Mouse (Mus musculus): ENCODE data around the gene Cd6. TPM values are rescaled to one million over a fixed set of nuclear protein-coding genes. Genes with fewer than 3 reads are reported as not detected.

Cd6 gene
- total RNA-seq, 2 experiments from 2014 or later: 0.13 TPM; not detected in 1

GRCm38 (mm10) chr19:10801906-10802305 is 28.0 kb downstream of the Cd6 start:
- DNase-seq: no peak

- no peak for DNase-seq
Observed at GRCm38 (mm10) chr19:10801070-10801469, 28.8 kb downstream of the Cd6 start.

GRCm38 (mm10) chr19:10799155-10799554 is 30.7 kb downstream of the Cd6 start:
- DNase-seq: no peak

GRCm38 (mm10) chr19:10798576-10798975 is 31.3 kb downstream of the Cd6 start:
- DNase-seq: no peak

GRCm38 (mm10) chr19:10794916-10795315 is 34.9 kb downstream of the Cd6 start:
- no peak for DNase-seq

GRCm38 (mm10) chr19:10793044-10793443 is 36.8 kb downstream of the Cd6 start:
- DNase-seq: peak; percentile 78

GRCm38 (mm10) chr19:10790323-10790722 is 39.5 kb downstream of the Cd6 start:
- no peak for DNase-seq

GRCm38 (mm10) chr19:10788242-10788641 is 41.6 kb downstream of the Cd6 start:
- no peak for DNase-seq

GRCm38 (mm10) chr19:10787406-10787805 is 42.5 kb downstream of the Cd6 start:
- no peak for DNase-seq

- peak; percentile 82 for DNase-seq
Observed at GRCm38 (mm10) chr19:10786753-10787152, 43.1 kb downstream of the Cd6 start.

GRCm38 (mm10) chr19:10784796-10785459 is 44.9 kb downstream of the Cd6 start:
- DNase-seq: no peak

GRCm38 (mm10) chr19:10784061-10784460 is 45.8 kb downstream of the Cd6 start:
- no peak for DNase-seq

- DNase-seq: no peak
Observed at GRCm38 (mm10) chr19:10783168-10783567, 46.7 kb downstream of the Cd6 start.

- DNase-seq: no peak
Observed at GRCm38 (mm10) chr19:10781641-10782040, 48.2 kb downstream of the Cd6 start.

GRCm38 (mm10) chr19:10776906-10777305 is 53.0 kb downstream of the Cd6 start:
- no peak for DNase-seq

GRCm38 (mm10) chr19:10774141-10774540 is 55.7 kb downstream of the Cd6 start:
- no peak for DNase-seq

- no peak for DNase-seq
Observed at GRCm38 (mm10) chr19:10773384-10773783, 56.5 kb downstream of the Cd6 start.

- DNase-seq: no peak
Observed at GRCm38 (mm10) chr19:10772866-10773265, 57.0 kb downstream of the Cd6 start.

- DNase-seq: no peak
Observed at GRCm38 (mm10) chr19:10771995-10772394, 57.9 kb downstream of the Cd6 start.

- no peak for DNase-seq
Observed at GRCm38 (mm10) chr19:10769429-10770195, 60.2 kb downstream of the Cd6 start.

- no peak for DNase-seq
Observed at GRCm38 (mm10) chr19:10768694-10769428, 61.0 kb downstream of the Cd6 start.

GRCm38 (mm10) chr19:10767631-10768030 is 62.2 kb downstream of the Cd6 start:
- no peak for DNase-seq
